Mouse (Mus musculus) layer of hippocampus, adult 6 months (tissue): ENCODE results near the gene Wipi2. TPM values are rescaled to one million over a fixed set of nuclear protein-coding genes. Genes with fewer than 3 reads are reported as not detected.

ENCODE experiments used
- long read RNA-seq, 2 experiments: library from polyadenylated mRNA; unstranded; transcript quantifications; one replicate each; pipeline ENCODE4 v2.0.0; 2019 to 2020
- polyA plus RNA-seq: library from polyadenylated mRNA; unstranded; fragments of <200 nt; fragmentation: Nextera tagmentation; gene quantifications from 2 replicates; pipeline ENCODE4 v1.2.3, GENCODE M21; 2021

Wipi2 gene
- polyA plus RNA-seq = 34.1 and 34.9 TPM in 2 replicates
- long read RNA-seq, experiment 1, full-length matches to known transcripts = 56 of 96 reads
- long read RNA-seq, experiment 1, partial matches to known transcripts = 7 of 96 reads
- long read RNA-seq, experiment 1, other reads (novel, unspliced or antisense) = 33 of 96 reads
- long read RNA-seq, experiment 2, full-length matches to known transcripts = 357 of 433 reads
- long read RNA-seq, experiment 2, partial matches to known transcripts = 40 of 433 reads
- long read RNA-seq, experiment 2, other reads (novel, unspliced or antisense) = 36 of 433 reads

GRCm38 (mm10) chr5:142627398-142627797 lies at the start of gene Wipi2:
TSS of gene Wipi2 (plus strand) at chr5:142627698.

GRCm38 (mm10) chr5:142608259-142608988 lies 19.1 kb upstream of the Wipi2 start, which contains the start of gene Mmd2:
TSS of gene Mmd2 (minus strand) at chr5:142608800.

GRCm38 (mm10) chr5:142692248-142692647 lies 64.8 kb downstream of the Wipi2 start, which contains the start of gene Slc29a4:
TSS of gene Slc29a4 (plus strand) at chr5:142692512.

Other genes with a start within 250 kb of the Wipi2 start
- 2.1 and 2.7 TPM in 2 replicates for gene Foxk1, start 226.2 kb upstream of the Wipi2 start, polyA plus RNA-seq
- 8.5 and 8.6 TPM in 2 replicates for gene Ap5z1, start 163.8 kb upstream of the Wipi2 start, polyA plus RNA-seq
- 0.06 TPM in 1 of 2 replicates, not detected in the other for gene Papolb, start 97.6 kb upstream of the Wipi2 start, polyA plus RNA-seq
- 4.2 and 5.5 TPM in 2 replicates for gene Radil, start 76.6 kb upstream of the Wipi2 start, polyA plus RNA-seq
- 168 and 183 TPM in 2 replicates for gene Mmd2, start 18.9 kb upstream of the Wipi2 start, polyA plus RNA-seq
- 18.7 and 32.0 TPM in 2 replicates for gene Slc29a4, start 64.8 kb downstream of the Wipi2 start, polyA plus RNA-seq
- 3.7 and 4.8 TPM in 2 replicates for gene Tnrc18, start 190.0 kb downstream of the Wipi2 start, polyA plus RNA-seq